In the genomic region with DNA sequence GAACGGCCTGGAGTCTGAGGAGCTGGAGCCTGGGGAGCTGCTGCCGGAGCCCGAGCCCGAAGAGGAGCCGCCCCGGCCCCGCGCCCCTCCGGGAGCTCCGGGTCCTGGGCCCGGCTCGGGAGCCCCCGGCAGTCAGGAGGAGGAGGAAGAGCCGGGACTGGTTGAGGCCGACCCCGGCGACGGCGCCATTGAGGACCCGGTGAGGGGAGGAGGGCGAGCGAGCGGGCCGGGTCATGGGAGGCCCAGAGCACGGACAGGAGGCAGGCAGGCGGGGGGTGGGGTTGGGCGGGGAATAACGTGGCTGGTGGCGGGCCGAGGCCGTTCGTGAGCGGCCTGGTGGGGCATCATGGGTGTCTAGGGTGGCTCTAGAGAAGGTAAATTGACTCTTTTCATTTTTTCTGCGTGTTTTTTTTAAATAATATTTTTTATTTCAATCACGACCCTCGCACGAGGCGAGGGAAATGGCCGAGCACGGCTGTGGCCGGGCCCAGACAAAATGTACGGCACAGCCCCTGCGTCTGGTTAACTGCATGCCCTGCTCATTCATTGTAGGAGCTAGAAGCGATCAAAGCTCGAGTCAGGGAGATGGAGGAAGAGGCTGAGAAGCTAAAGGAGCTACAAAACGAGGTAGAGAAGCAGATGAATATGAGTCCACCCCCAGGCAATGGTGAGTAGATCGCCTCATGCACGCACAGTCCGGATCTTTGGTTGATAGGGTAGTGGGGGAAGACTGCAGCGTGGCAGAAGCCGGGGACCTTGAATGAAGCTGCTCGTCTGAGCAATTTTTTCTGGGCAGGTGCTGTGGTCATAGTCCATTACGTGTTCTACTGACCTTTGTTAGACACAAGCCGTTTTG, we compare ENCODE assay signal across 7 mouse cellular contexts. TPM values are rescaled to one million over a fixed set of nuclear protein-coding genes. Genes with fewer than 3 reads are reported as not detected.
A peak's percentile ranks its signal among the peaks of the same experiment; 100 is the strongest.
DNase-seq lines count a peak whose midpoint lies in the region; ATAC-seq and TF ChIP-seq lines count a peak whose summit lies in the region.

No protein-coding gene starts in this region.

- WGBS in embryonic facial prominence, embryonic 14.5 days = under 1% methylated on average over 46 of the region's 54 CpGs
- 1% methylated on average over 45 of the region's 54 CpGs for WGBS in heart, embryonic 13.5 days
- under 1% methylated on average over 54 of the region's 54 CpGs for WGBS in kidney, postnatal 0 days

- H3K9ac ChIP-seq in embryonic facial prominence, embryonic 14.5 days (ENCODE audit: low read depth, low read length) = peak overlapping the region; percentile 98
- H3K9ac ChIP-seq in heart, embryonic 13.5 days = peak overlapping the region; percentile 100
- peak overlapping the region; percentile 100 for H3K9ac ChIP-seq in kidney, postnatal 0 days (ENCODE audit: low read depth, low read length)

- H3K9me3 ChIP-seq in embryonic facial prominence, embryonic 14.5 days (ENCODE audit: control insufficient read depth, low read length) = no peaks in the 10 kb centered on the region
- no peaks in the 10 kb centered on the region for H3K9me3 ChIP-seq in heart, embryonic 13.5 days
- H3K9me3 ChIP-seq in kidney, postnatal 0 days (replicated peaks; ENCODE audit: low read length) = no peaks in the 10 kb centered on the region

- no peaks in the 10 kb centered on the region for H3K27me3 ChIP-seq in C2C12 (ENCODE audit: control insufficient read depth, insufficient read depth, insufficient read length)
- H3K27me3 ChIP-seq in embryonic facial prominence, embryonic 14.5 days (replicated peaks; ENCODE audit: control insufficient read depth, insufficient read depth, low read length) = no peaks in the 10 kb centered on the region
- H3K27me3 ChIP-seq in heart, embryonic 13.5 days (replicated peaks) = no peaks in the 10 kb centered on the region
- no peaks in the 10 kb centered on the region for H3K27me3 ChIP-seq in kidney, postnatal 0 days (ENCODE audit: insufficient read depth, low read length)

- no peaks in the 10 kb centered on the region for H3K4me1 ChIP-seq in embryonic facial prominence, embryonic 14.5 days (ENCODE audit: control insufficient read depth, insufficient read depth, low read length)
- H3K4me1 ChIP-seq in heart, embryonic 13.5 days = peaks cover 36% of the 10 kb centered on the region
- H3K4me1 ChIP-seq in kidney, postnatal 0 days (replicated peaks; ENCODE audit: insufficient read depth, low read length) = 0 out of 2 replicates have a peak, but pooled peaks cover 3% of the 10 kb centered on the region

- H3K36me3 ChIP-seq in C2C12 (ENCODE audit: control insufficient read depth, insufficient read depth) = peaks cover 34% of the 10 kb centered on the region
- H3K36me3 ChIP-seq in embryonic facial prominence, embryonic 14.5 days (ENCODE audit: control insufficient read depth, insufficient read depth, low read length) = peaks cover 40% of the 10 kb centered on the region
- H3K36me3 ChIP-seq in heart, embryonic 13.5 days = peaks cover 42% of the 10 kb centered on the region
- peaks cover 22% of the 10 kb centered on the region for H3K36me3 ChIP-seq in kidney, postnatal 0 days (ENCODE audit: insufficient read depth, low read length)

- no peak for TF ChIP-seq CTCF in C2C12 (IDR thresholded peaks at IDR 0.05; ENCODE audit: control insufficient read depth, insufficient read depth, insufficient read length)
- no peak for TF ChIP-seq CTCF in kidney, postnatal 0 days (IDR thresholded peaks at IDR 0.05; ENCODE audit: low read depth)

- peak overlapping the region; percentile 79 for H3K4me3 ChIP-seq in C2C12 (ENCODE audit: insufficient read depth, poor library complexity, severe bottlenecking)
- H3K4me3 ChIP-seq in embryonic facial prominence, embryonic 14.5 days (ENCODE audit: low read depth, low read length) = peak overlapping the region; percentile 92
- H3K4me3 ChIP-seq in heart, embryonic 13.5 days = peak overlapping the region; percentile 94
- peak overlapping the region; percentile 100 for H3K4me3 ChIP-seq in kidney, postnatal 0 days (replicated peaks; ENCODE audit: low read depth, low read length)

- peak overlapping the region; percentile 92 for H3K27ac ChIP-seq in embryonic facial prominence, embryonic 14.5 days (replicated peaks; ENCODE audit: low read depth, low read length)
- peak overlapping the region; percentile 96 for H3K27ac ChIP-seq in heart, embryonic 13.5 days (replicated peaks)
- H3K27ac ChIP-seq in kidney, postnatal 0 days = peak overlapping the region; percentile 97

- peak; percentile 77 for DNase-seq in Muller cell, postnatal 12 days (ENCODE audit: inconsistent ontology term)
- DNase-seq in embryonic facial prominence, embryonic 14.5 days (ENCODE audit: low spot score) = peak; percentile 50
- peak; percentile 68 for DNase-seq in kidney, postnatal 0 days (ENCODE audit: low spot score)
- peak; percentile 53 for DNase-seq in lung, postnatal 25 days (ENCODE audit: low spot score)
- peak; percentile 71 for DNase-seq in retina, postnatal 1 day

- H3K4me2 ChIP-seq in embryonic facial prominence, embryonic 14.5 days (ENCODE audit: low read depth, low read length) = peak overlapping the region; percentile 81
- H3K4me2 ChIP-seq in heart, embryonic 13.5 days = peak overlapping the region; percentile 85
- peak overlapping the region; percentile 61 for H3K4me2 ChIP-seq in kidney, postnatal 0 days (ENCODE audit: low read length)

- peak; percentile 53 for ATAC-seq in embryonic facial prominence, embryonic 14.5 days (ENCODE audit: low read depth)
- peak; percentile 68 for ATAC-seq in heart, embryonic 13.5 days (ENCODE audit: extremely low read depth, insufficient number of reproducible peaks, low FRiP score, low TSS enrichment)
- ATAC-seq in kidney, postnatal 0 days (replicated peaks; ENCODE audit: low FRiP score, low read depth) = peak; percentile 50

- peaks cover 33% of the 10 kb centered on the region for H3K79me2 ChIP-seq in C2C12 (ENCODE audit: control insufficient read depth, insufficient read depth)

- peak overlapping the region; percentile 83 for H3ac ChIP-seq in C2C12 (ENCODE audit: control insufficient read depth, insufficient read length, low read depth)

- peaks cover 25% of the 10 kb centered on the region for H3K79me3 ChIP-seq in C2C12 (ENCODE audit: low read depth)

TF ChIP-seq in C2C12, 6 proteins besides CTCF, POLR2A, EP300 and RAD21:
- TF ChIP-seq MYOD1 (IDR thresholded peaks at IDR 0.05; ENCODE audit: control insufficient read depth, insufficient read length, low read depth) = no peak
- no peak for TF ChIP-seq CEBPB (IDR thresholded peaks at IDR 0.05; ENCODE audit: low read depth)
- no peak for TF ChIP-seq FOSL1 (IDR thresholded peaks at IDR 0.05; ENCODE audit: insufficient read depth, low read length, poor library complexity, severe bottlenecking)
- no peak for TF ChIP-seq USF1 (IDR thresholded peaks at IDR 0.05; ENCODE audit: low read depth)
- no peak for TF ChIP-seq MYOG (IDR thresholded peaks at IDR 0.05; ENCODE audit: control insufficient read depth, extremely low read depth, insufficient read length)
- no peak for TF ChIP-seq MAX (IDR thresholded peaks at IDR 0.05)
TF ChIP-seq in C2C12: peak in this region for 0.

RNA-seq across cellular contexts. Expression of a gene that starts 2.2 kb away (rescaled TPM):
- polyA plus RNA-seq in C2C12 (2012; fragmentation: generic; extraction: Trizol) = 146 TPM
- polyA plus RNA-seq in embryonic facial prominence, embryonic 14.5 days (2014; fragmentation: Nextera tagmentation; extraction: Ambion mirVana) = 110 and 118 TPM in 2 replicates
- polyA plus RNA-seq in heart, embryonic 13.5 days (2015; fragmentation: Nextera tagmentation; extraction: Ambion mirVana) = 72.3 and 74.0 TPM in 2 replicates
- 113 and 123 TPM in 2 replicates for polyA plus RNA-seq in kidney, postnatal 0 days (2015; fragmentation: Nextera tagmentation; extraction: Ambion mirVana)

RNA-seq across cellular contexts. Expression of a gene that starts 11.3 kb away (rescaled TPM):
- 0.49 TPM for polyA plus RNA-seq in C2C12 (2012; fragmentation: generic; extraction: Trizol)
- not detected in 2 replicates for polyA plus RNA-seq in embryonic facial prominence, embryonic 14.5 days (2014; fragmentation: Nextera tagmentation; extraction: Ambion mirVana)
- not detected in 2 replicates for polyA plus RNA-seq in heart, embryonic 13.5 days (2015; fragmentation: Nextera tagmentation; extraction: Ambion mirVana)
- polyA plus RNA-seq in kidney, postnatal 0 days (2015; fragmentation: Nextera tagmentation; extraction: Ambion mirVana) = 1.7 and 2.5 TPM in 2 replicates

RNA-seq across cellular contexts. Expression of a gene that starts 11.3 kb away (rescaled TPM):
- polyA plus RNA-seq in C2C12 (2012; fragmentation: generic; extraction: Trizol) = 16.5 TPM
- polyA plus RNA-seq in embryonic facial prominence, embryonic 14.5 days (2014; fragmentation: Nextera tagmentation; extraction: Ambion mirVana) = 4.5 and 4.8 TPM in 2 replicates
- 2.5 and 2.6 TPM in 2 replicates for polyA plus RNA-seq in heart, embryonic 13.5 days (2015; fragmentation: Nextera tagmentation; extraction: Ambion mirVana)
- polyA plus RNA-seq in kidney, postnatal 0 days (2015; fragmentation: Nextera tagmentation; extraction: Ambion mirVana) = 5.3 and 5.6 TPM in 2 replicates

RNA-seq across cellular contexts. Expression of a gene that starts 17.2 kb away (rescaled TPM):
- polyA plus RNA-seq in C2C12 (2012; fragmentation: generic; extraction: Trizol) = 1.1 TPM
- 2.1 and 2.4 TPM in 2 replicates for polyA plus RNA-seq in embryonic facial prominence, embryonic 14.5 days (2014; fragmentation: Nextera tagmentation; extraction: Ambion mirVana)
- polyA plus RNA-seq in heart, embryonic 13.5 days (2015; fragmentation: Nextera tagmentation; extraction: Ambion mirVana) = 1.1 and 1.7 TPM in 2 replicates
- 3.1 and 4.2 TPM in 2 replicates for polyA plus RNA-seq in kidney, postnatal 0 days (2015; fragmentation: Nextera tagmentation; extraction: Ambion mirVana)

RNA-seq across cellular contexts. Expression of a gene that starts 18.4 kb away (rescaled TPM):
- 0.27 TPM for polyA plus RNA-seq in C2C12 (2012; fragmentation: generic; extraction: Trizol)
- polyA plus RNA-seq in embryonic facial prominence, embryonic 14.5 days (2014; fragmentation: Nextera tagmentation; extraction: Ambion mirVana) = 42.4 and 56.0 TPM in 2 replicates
- 33.9 and 37.4 TPM in 2 replicates for polyA plus RNA-seq in heart, embryonic 13.5 days (2015; fragmentation: Nextera tagmentation; extraction: Ambion mirVana)
- polyA plus RNA-seq in kidney, postnatal 0 days (2015; fragmentation: Nextera tagmentation; extraction: Ambion mirVana) = 39.9 and 48.1 TPM in 2 replicates

Comparison
In these comparisons a context has a peak if more than half of its experiments do, and no peak if none do; other contexts are left out.
1. Peak in every context shown above with its lines: DNase-seq, ATAC-seq, H3K4me3 ChIP-seq and H3K27ac ChIP-seq.